Mouse (Mus musculus): ENCODE data around the gene Tle1. TPM values are rescaled to one million over a fixed set of nuclear protein-coding genes. Genes with fewer than 3 reads are reported as not detected.
A peak's percentile ranks its signal among the peaks of the same experiment; 100 is the strongest.

Gene Tle1
- polyA plus RNA-seq, 1 experiment from 2014 or later = 11.1 TPM

DNA sequence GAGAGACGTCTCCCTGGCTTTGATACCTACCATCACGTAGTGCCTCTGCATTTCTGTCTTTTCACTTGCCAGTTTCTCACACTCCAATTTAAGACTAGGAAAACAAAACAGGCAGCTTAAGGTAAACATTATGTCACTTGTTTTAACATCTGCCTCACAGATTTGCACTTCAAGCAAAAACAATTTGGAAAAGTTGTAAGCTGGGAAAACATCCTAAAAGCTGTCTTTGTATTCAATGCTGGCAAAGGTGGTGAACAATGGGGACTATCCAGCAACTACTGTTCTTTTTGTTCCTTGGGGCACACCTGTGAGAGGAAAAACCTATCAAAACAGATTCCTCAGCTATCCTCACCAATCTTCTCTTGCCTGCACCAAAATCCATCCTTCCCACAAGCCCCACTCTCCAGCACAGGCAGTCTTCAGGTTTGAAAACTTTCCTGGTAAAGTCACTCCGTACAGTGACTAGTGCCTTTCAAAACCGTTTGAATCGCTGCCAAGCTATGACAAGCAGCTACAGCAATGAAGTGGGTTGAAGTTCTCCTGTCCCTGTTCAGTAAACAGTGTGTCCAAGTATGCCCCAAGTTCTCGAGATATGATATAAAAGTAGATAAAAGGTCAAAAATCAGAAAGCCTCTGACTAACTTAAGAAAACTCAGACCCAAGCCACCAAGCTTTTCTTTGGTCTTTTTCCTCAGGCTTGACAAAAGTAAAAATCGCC is 2.7 kb downstream of the Tle1 start:
- Histone ChIP-seq H3K9ac (no peak overlapping the region), H3K36me3 (no peaks in the 10 kb centered on the region), H3K9me3 (replicated peaks) (no peaks in the 10 kb centered on the region), H3K27me3 (replicated peaks) (peaks cover 34% of the 10 kb centered on the region), H3K4me1 (replicated peaks) (peaks cover 26% of the 10 kb centered on the region), H3K27ac (ENCODE audit: poor library complexity, severe bottlenecking) (no peak overlapping the region), H3K4me3 (peak overlapping the region; percentile 71), H3K4me2 (peak overlapping the region; percentile 80)
- no peak for ATAC-seq (ENCODE audit: insufficient number of reproducible peaks, low FRiP score)
- 32% methylated on average over 7 of the region's 7 CpGs for WGBS

DNA sequence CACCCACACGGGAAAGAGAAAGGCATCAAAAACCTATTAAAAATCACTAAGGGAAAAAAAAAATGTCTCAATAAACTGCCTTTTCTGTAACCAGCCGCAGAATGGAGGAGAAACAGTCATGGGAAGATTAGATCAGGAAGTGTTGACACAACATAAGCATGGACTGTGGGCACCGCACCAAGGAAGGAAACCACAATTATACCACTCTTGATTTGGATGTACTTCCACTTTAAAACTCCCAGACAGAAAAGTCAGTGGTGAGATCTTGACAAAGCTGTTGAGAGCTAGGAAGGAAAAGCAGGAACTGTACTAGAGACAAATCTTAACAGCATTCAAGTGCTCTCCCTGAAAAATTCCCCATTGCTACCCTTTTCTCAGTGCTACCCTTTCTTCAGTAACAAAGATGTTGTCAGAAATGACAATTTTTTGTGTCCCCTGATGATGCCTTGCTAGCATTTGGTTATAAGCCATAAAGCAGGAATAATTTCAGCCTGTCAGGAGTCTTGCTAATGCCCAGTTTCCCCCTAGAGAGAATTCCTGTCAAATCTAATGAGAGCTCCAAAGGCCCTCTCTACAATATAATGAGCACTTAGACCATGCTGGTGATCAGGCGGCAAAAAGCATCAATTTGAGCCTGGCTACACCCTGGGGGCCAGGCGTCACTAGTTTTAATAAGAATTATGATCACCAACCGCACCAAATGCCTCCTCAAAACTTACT is 5.4 kb downstream of the Tle1 start:
- no peaks in the 10 kb centered on the region for H3K9me3 ChIP-seq (replicated peaks)
- peaks cover 31% of the 10 kb centered on the region for H3K4me1 ChIP-seq (replicated peaks)
- WGBS = 43% methylated on average over 6 of the region's 6 CpGs
- no peak overlapping the region for H3K9ac ChIP-seq
- no peaks in the 10 kb centered on the region; the same call in 1 of the 2 replicates for H3K36me3 ChIP-seq
- ATAC-seq (ENCODE audit: insufficient number of reproducible peaks, low FRiP score) = no peak
- H3K27ac ChIP-seq (ENCODE audit: poor library complexity, severe bottlenecking) = no peak overlapping the region
- peaks cover 53% of the 10 kb centered on the region for H3K27me3 ChIP-seq (replicated peaks)
- H3K4me3 ChIP-seq = no peak overlapping the region
- H3K4me2 ChIP-seq = no peak overlapping the region; the same call in 1 of the 2 replicates

DNA sequence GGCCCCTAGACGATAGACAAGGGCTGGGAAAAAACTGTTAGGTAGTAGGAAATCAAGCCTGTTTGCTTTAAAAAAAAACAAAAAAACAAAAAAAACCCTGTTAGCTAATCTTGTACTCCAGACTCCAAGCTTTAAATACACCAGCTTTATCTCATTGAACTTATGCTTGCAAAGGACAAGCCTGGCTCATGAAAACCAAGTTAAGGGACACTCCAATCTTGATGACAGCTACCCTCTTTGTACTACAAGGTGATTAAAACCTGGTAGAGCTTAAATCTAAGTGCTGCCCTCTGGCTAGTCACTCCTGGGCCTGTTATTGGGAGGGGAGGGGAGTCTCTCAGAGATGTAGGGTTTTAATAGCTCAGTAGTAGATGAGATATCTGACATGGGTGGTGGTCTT is 7.4 kb downstream of the Tle1 start:
- Histone ChIP-seq H3K27me3 (replicated peaks) (peaks cover 73% of the 10 kb centered on the region), H3K4me3 (no peak overlapping the region), H3K27ac (ENCODE audit: poor library complexity, severe bottlenecking) (no peak overlapping the region), H3K9me3 (replicated peaks) (no peaks in the 10 kb centered on the region), H3K4me2 (no peak overlapping the region), H3K36me3 (no peaks in the 10 kb centered on the region; the same call in 1 of the 2 replicates), H3K9ac (no peak overlapping the region), H3K4me1 (replicated peaks) (peaks cover 29% of the 10 kb centered on the region)
- 0 out of 2 replicates have a peak, but pooled peaks have one; percentile 42 for ATAC-seq (ENCODE audit: insufficient number of reproducible peaks, low FRiP score)
- whole genome bisulfite sequencing = 22% methylated on average over 1 of the region's 1 CpGs

DNA sequence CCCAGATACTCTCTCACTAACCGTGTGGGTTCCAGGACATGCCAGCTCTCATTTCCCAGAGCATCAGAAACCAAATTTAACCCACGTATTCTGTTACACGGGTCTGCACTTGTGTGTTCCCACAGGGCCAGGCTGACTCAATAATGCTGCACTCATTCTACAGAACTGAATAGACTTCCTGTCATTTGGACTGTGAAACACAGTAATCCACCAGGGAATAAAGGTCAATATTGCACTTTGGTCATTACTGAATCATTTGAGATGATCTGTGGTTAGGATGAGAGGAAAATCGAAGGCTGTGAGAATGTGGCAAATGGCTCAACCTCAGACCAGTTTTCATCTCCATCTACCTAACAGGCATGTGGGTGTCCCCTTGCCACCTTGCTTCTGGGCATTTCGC is 16.2 kb downstream of the Tle1 start:
- Histone ChIP-seq H3K27me3 (replicated peaks) (peaks cover 82% of the 10 kb centered on the region), H3K4me2 (no peak overlapping the region), H3K27ac (ENCODE audit: poor library complexity, severe bottlenecking) (no peak overlapping the region), H3K4me1 (replicated peaks) (no peaks in the 10 kb centered on the region), H3K9ac (no peak overlapping the region), H3K9me3 (replicated peaks) (no peaks in the 10 kb centered on the region), H3K36me3 (0 out of 2 replicates have a peak, but pooled peaks cover 4% of the 10 kb centered on the region), H3K4me3 (no peak overlapping the region)
- WGBS = 83% methylated on average over 5 of the region's 5 CpGs
- no peak for ATAC-seq (ENCODE audit: insufficient number of reproducible peaks, low FRiP score)

DNA sequence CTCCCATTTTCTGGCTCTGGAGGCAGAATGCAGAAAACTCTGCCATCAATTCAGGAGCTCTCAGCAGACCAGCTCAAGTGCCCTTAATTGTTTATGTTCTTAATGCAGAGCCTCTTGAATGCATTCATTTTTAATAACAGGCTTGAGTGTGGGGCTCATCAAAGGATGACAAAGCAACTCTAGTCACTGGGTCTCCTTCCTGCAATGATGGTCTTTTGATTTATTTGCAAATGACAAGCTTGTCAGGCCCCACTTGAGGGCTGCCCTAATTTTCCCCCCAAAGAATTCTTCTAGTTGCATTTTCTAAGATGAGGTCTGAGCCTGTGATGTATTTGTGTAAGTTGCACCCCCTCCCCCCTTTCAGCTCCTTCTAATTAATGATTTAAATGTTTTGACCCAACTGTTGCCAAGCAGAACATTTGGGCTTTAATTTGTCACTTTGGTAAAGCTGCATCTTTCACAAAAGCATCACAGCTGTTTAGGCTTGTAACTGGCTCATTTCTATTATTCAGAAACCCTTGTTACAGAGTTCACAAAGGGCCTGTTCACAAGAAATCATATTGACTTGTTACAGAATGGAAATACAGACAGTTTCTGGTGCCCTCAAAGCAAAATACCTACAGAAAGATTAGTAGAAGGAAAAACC is 18.3 kb downstream of the Tle1 start:
- peaks cover 68% of the 10 kb centered on the region for H3K27me3 ChIP-seq (replicated peaks)
- H3K9me3 ChIP-seq (replicated peaks) = no peaks in the 10 kb centered on the region
- H3K9ac ChIP-seq = no peak overlapping the region
- H3K4me2 ChIP-seq = no peak overlapping the region
- no peaks in the 10 kb centered on the region for H3K4me1 ChIP-seq (replicated peaks)
- no peak overlapping the region for H3K27ac ChIP-seq (ENCODE audit: poor library complexity, severe bottlenecking)
- no peak overlapping the region for H3K4me3 ChIP-seq
- H3K36me3 ChIP-seq = 0 out of 2 replicates have a peak, but pooled peaks cover 4% of the 10 kb centered on the region
- ATAC-seq (ENCODE audit: insufficient number of reproducible peaks, low FRiP score) = no peak

DNA sequence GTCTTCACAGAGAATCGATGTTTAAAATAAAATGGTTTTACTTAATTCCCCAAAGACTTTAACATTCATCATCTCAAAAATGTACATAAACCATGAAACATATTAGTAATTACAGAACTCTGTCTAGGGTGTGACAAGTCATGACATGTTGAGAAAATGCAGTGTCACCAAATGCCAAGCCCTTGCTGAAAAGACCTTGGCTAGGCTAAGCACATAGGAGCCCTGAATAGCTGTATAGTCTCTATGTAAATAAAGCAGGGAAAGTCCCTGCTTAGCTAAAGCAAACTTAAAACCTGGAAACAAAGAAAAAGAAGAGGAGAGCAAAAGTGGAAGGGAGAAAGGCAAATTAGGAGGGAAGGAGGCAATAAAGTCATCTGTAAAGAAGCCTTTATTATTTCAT is 24.8 kb downstream of the Tle1 start:
- Histone ChIP-seq H3K36me3 (peaks cover 7% of the 10 kb centered on the region; the same call in 1 of the 2 replicates), H3K27ac (ENCODE audit: poor library complexity, severe bottlenecking) (no peak overlapping the region), H3K4me3 (no peak overlapping the region), H3K27me3 (replicated peaks) (peaks cover 38% of the 10 kb centered on the region), H3K9me3 (replicated peaks) (peaks cover 3% of the 10 kb centered on the region; the same call in 1 of the 2 replicates), H3K4me2 (no peak overlapping the region), H3K4me1 (replicated peaks) (no peaks in the 10 kb centered on the region), H3K9ac (no peak overlapping the region)
- 87% methylated on average over 1 of the region's 1 CpGs for WGBS
- no peak for ATAC-seq (ENCODE audit: insufficient number of reproducible peaks, low FRiP score)

DNA sequence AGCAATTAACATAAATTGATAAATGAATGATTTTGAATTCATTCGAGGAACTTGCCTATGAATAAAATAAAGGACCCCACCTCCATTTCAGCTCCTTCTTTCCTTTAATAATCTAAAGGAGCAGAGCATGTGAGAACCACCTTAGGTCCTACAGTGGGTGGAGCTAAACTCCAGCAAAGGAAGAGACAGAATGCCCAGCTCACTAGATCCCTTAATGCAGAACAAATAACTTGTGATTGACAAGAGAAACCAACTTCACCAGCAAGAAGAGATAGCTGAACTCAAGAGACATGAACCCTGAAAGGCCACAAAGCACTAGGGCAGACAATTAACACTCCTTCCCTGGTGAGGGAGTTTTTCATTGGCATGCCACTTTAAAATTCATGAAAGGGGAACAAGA is 32.5 kb downstream of the Tle1 start:
- Histone ChIP-seq H3K27ac (ENCODE audit: poor library complexity, severe bottlenecking) (no peak overlapping the region), H3K4me2 (no peak overlapping the region), H3K9ac (no peak overlapping the region), H3K4me3 (no peak overlapping the region), H3K4me1 (replicated peaks) (peaks cover 4% of the 10 kb centered on the region; the same call in 1 of the 2 replicates), H3K27me3 (replicated peaks) (peaks cover 37% of the 10 kb centered on the region), H3K36me3 (peaks cover 10% of the 10 kb centered on the region), H3K9me3 (replicated peaks) (no peaks in the 10 kb centered on the region)
- WGBS = 30% methylated on average over 1 of the region's 1 CpGs
- ATAC-seq (ENCODE audit: insufficient number of reproducible peaks, low FRiP score) = no peak

DNA sequence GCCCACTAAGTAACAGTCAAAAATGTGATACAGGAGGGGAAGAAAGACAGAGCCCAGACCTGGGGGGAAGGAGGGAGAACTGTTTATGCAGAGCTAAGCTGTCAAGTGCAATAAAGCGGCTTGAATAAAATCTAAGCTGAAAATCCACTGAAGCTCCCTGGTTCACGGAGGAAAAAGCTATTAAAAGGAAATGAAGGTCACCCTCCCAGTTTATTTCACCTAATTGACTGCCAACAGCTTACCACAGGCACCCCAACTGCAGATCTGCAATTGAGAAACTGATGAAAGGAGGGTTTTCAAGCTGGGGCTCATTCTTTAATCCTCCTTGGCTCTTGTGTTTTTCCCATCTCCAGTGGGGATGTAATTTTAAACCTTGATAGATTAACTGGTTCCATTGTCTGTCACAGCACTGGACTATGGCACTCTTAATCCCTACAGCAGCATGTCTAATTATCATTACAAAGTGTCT is 32.9 kb downstream of the Tle1 start:
- Histone ChIP-seq H3K9me3 (replicated peaks) (no peaks in the 10 kb centered on the region), H3K4me3 (no peak overlapping the region), H3K4me1 (replicated peaks) (peaks cover 4% of the 10 kb centered on the region; the same call in 1 of the 2 replicates), H3K27me3 (replicated peaks) (peaks cover 37% of the 10 kb centered on the region), H3K36me3 (peaks cover 10% of the 10 kb centered on the region), H3K27ac (ENCODE audit: poor library complexity, severe bottlenecking) (no peak overlapping the region), H3K9ac (no peak overlapping the region), H3K4me2 (no peak overlapping the region)
- WGBS = 37% methylated on average over 2 of the region's 2 CpGs
- no peak for ATAC-seq (ENCODE audit: insufficient number of reproducible peaks, low FRiP score)

DNA sequence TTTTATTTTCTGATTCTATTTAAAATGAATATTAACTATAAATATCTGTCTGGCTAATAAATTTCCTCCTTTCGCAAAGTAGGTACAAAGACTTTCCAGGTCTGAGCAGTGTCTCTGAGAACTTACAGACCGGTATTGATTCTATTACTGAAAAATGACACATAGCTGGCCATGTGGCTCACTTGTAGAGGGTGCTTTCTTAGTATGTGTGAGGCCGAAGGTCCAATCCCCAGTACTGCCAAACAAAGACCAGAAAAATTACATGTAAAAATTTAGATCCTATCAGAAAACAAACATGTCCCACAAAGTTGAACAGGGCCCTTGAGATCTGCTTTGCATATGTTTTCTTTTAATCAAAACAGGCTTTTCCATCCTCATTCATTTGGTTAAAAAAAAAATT is 33.5 kb downstream of the Tle1 start:
- Histone ChIP-seq H3K4me3 (no peak overlapping the region), H3K27me3 (replicated peaks) (peaks cover 37% of the 10 kb centered on the region), H3K27ac (ENCODE audit: poor library complexity, severe bottlenecking) (no peak overlapping the region), H3K4me1 (replicated peaks) (peaks cover 4% of the 10 kb centered on the region; the same call in 1 of the 2 replicates), H3K9ac (no peak overlapping the region), H3K4me2 (no peak overlapping the region), H3K36me3 (peaks cover 10% of the 10 kb centered on the region), H3K9me3 (replicated peaks) (no peaks in the 10 kb centered on the region)
- 87% methylated on average over 3 of the region's 3 CpGs for WGBS
- no peak for ATAC-seq (ENCODE audit: insufficient number of reproducible peaks, low FRiP score)

DNA sequence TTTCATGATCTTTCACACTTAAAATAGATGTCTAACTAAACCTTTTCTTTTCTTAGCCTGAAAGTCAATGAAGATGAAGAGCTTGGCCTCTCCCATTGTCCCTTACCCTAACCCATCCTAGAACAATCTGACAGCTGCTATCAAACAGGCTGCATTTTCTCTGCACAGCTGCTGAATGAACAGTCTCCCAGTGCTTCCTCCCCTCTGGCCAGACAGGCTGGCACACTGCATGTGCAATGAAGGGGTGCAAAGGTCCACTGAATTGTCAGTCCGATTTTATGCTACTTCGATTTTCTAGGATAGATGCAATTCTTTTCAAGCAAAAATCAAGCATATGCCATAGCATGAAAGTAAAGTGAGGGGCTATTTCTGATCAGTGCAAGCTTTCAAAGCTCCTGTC is 34.2 kb downstream of the Tle1 start:
- H3K9me3 ChIP-seq (replicated peaks) = no peaks in the 10 kb centered on the region
- H3K4me3 ChIP-seq = no peak overlapping the region
- H3K9ac ChIP-seq = no peak overlapping the region
- H3K4me2 ChIP-seq = no peak overlapping the region
- WGBS = 95% methylated on average over 2 of the region's 2 CpGs
- peaks cover 10% of the 10 kb centered on the region for H3K36me3 ChIP-seq
- peaks cover 9% of the 10 kb centered on the region for H3K4me1 ChIP-seq (replicated peaks)
- ATAC-seq (ENCODE audit: insufficient number of reproducible peaks, low FRiP score) = no peak
- peaks cover 36% of the 10 kb centered on the region for H3K27me3 ChIP-seq (replicated peaks)
- H3K27ac ChIP-seq (ENCODE audit: poor library complexity, severe bottlenecking) = no peak overlapping the region

DNA sequence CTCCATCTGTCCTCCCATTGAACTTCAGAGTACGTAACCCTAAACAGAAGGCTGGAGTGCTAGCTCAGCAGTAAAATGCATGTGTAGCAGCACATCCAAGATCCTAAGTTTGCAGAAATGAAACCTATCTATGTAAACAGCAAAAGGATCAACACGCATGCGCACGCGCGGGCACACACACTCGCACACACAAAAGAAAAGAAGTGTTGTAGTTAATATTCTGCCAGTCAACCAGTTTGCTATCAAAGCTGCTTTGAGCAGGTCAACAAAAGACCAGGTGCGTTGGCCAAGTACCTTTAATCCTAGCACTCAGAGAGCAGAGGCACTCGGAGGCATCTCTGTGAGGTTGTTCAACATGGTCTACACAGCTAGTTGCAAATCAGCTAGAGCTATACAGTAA is 35.0 kb downstream of the Tle1 start:
- WGBS = 95% methylated on average over 9 of the region's 9 CpGs
- Histone ChIP-seq H3K36me3 (peaks cover 10% of the 10 kb centered on the region), H3K27ac (ENCODE audit: poor library complexity, severe bottlenecking) (no peak overlapping the region), H3K4me2 (no peak overlapping the region), H3K4me1 (replicated peaks) (peaks cover 16% of the 10 kb centered on the region), H3K9ac (no peak overlapping the region), H3K27me3 (replicated peaks) (peaks cover 32% of the 10 kb centered on the region), H3K9me3 (replicated peaks) (no peaks in the 10 kb centered on the region), H3K4me3 (no peak overlapping the region)
- ATAC-seq (ENCODE audit: insufficient number of reproducible peaks, low FRiP score) = no peak
